Mouse (Mus musculus): ENCODE data around the gene Mrps31. TPM values are rescaled to one million over a fixed set of nuclear protein-coding genes. Genes with fewer than 3 reads are reported as not detected.

Gene Mrps31
- polyA plus RNA-seq, 1 experiment from 2014 or later, result 50.2 TPM

DNA sequence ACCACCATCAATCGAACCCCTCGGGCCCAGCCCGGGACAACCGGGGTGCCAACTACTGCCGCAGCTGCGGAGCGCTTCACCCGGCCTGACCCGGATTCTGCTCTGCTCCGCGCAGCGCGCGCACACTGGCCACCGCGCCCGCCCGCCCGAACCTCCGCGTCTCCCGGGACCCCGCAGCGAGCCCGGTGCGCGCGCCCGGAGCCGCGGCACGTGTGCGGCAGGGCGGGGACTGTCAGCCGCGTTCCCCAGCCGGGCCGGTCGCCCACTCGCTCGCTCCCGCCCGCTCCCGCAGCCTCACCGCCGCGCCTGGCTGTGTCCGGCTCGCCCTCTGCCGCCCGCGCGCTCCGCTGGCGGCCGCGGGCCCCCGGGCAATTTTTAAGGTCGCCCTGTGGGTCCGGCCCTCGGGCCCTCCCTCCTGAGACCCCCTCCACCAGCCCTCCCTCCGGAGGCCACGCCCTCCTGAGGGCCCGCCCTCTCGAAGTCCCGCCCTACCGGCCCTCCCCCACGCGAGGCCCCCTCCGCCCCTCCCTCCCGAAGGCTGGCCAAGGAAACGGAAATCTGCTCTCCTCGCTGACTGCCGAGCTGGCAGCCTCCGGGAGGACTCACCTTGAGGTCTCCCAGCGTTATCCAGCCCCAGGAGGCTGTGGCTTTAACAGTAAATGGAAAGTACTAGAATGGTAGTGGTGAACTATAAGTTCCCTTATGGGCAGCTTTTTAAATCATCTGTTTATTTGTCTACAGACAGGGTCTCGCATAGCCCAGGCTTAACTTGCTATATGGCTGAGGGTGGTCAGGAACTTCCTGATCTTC lies 12.8 kb upstream of the Mrps31 start, which contains the start of gene Slc25a15:
Gene Slc25a15 (minus strand): TSS at position 456 of the 810 bp plus-strand sequence.
- Histone ChIP-seq H3K9ac (peak within 1 kb of the TSS; percentile 69), H3K27me3 (replicated peaks) (no peaks in the 10 kb centered on the region), H3K4me3 (replicated peaks) (peak within 1 kb of the TSS; percentile 86), H3K9me3 (no peaks in the 10 kb centered on the region), H3K4me2 (peak within 1 kb of the TSS; percentile 80), H3K4me1 (0 out of 2 replicates have a peak, but pooled peaks cover 6% of the 10 kb centered on the region), H3K27ac (peak within 1 kb of the TSS; percentile 90), H3K36me3 (no peaks in the 10 kb centered on the region)
- under 1% methylated on average over 61 of the region's 77 CpGs for WGBS
- ATAC-seq (ENCODE audit: insufficient read depth, low FRiP score, low read depth), result peak; percentile 92

DNA sequence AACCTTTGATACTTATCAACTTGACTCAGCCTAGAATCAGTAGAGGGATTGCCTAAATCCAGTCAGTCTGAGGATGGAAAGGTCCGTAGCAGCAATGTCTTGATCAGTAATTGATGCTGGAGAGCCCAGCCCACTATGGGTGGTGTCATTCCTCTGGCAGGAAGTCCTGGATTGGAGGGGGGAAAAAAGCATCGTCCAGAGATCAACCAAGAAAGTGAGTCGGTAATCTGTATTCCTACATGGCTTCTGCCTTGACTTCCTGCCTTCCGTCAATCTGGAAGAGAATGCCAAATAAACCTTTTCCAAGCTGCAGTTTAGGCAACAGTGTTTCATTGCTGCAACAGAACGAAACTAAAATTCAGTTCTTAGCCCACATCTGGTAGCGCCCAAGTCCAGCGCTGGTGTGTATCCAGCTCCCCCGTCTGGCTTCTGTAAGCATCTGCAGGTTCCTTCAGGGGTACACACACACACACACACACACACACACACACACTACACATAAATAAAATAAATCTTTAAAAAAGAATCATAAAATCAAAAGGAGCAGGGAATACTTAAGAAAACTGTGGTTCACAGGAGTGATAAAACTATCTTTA lies 11.8 kb upstream of the Mrps31 start:
- Histone ChIP-seq H3K9ac (no peak overlapping the region), H3K36me3 (no peaks in the 10 kb centered on the region), H3K4me1 (0 out of 2 replicates have a peak, but pooled peaks cover 6% of the 10 kb centered on the region), H3K4me3 (replicated peaks) (peak overlapping the region; percentile 86), H3K9me3 (no peaks in the 10 kb centered on the region), H3K27ac (peak overlapping the region; percentile 90), H3K4me2 (peak overlapping the region; percentile 80), H3K27me3 (replicated peaks) (no peaks in the 10 kb centered on the region)
- ATAC-seq (ENCODE audit: insufficient read depth, low FRiP score, low read depth), result no peak
- WGBS, result 79% methylated on average over 8 of the region's 8 CpGs

DNA sequence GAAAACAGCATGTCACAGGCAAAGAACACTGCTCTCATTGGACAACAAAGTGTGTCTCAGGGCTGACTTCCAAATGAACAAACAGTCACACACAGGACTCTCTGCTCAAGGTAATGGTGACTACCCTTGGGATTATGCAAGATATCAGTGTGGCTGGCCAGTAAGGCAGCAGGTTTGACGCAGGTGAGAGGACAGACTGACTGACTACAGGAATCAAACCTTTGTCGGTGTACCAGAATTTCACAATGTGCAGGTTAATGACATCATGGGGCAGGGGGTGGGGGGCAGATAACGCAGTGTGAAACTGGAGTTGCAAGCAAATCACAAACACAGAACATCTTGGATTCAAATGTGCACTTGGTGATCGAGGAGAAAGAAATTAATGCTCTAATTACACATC lies 10.6 kb upstream of the Mrps31 start:
- Histone ChIP-seq H3K4me1 (0 out of 2 replicates have a peak, but pooled peaks cover 6% of the 10 kb centered on the region), H3K27ac (no peak overlapping the region), H3K27me3 (replicated peaks) (no peaks in the 10 kb centered on the region), H3K9me3 (no peaks in the 10 kb centered on the region), H3K36me3 (no peaks in the 10 kb centered on the region), H3K9ac (no peak overlapping the region), H3K4me2 (no peak overlapping the region), H3K4me3 (replicated peaks) (no peak overlapping the region)
- WGBS, result 88% methylated on average over 4 of the region's 4 CpGs
- ATAC-seq (ENCODE audit: insufficient read depth, low FRiP score, low read depth), result no peak

DNA sequence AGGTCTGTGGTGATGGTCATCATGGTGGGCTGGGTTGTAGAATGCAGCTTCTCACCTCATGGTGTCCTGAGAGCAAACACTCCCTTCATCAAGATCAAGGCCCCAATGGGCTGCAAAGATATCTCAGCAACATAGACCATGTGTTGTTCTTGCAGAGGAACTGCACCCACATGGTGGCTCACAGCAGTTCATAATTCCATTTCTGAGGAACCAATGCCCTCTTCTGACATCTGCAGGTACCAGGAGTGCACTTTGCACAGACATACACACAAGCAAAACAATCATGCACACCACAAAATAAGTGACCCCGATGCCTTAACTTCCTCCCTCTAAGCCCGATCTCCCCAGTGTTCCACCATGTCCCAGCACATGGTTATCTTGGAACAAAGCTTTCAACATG lies 7.9 kb upstream of the Mrps31 start:
- Histone ChIP-seq H3K36me3 (no peaks in the 10 kb centered on the region), H3K27me3 (replicated peaks) (no peaks in the 10 kb centered on the region), H3K27ac (no peak overlapping the region), H3K9ac (no peak overlapping the region), H3K4me2 (no peak overlapping the region), H3K4me1 (0 out of 2 replicates have a peak, but pooled peaks cover 6% of the 10 kb centered on the region), H3K4me3 (replicated peaks) (no peak overlapping the region), H3K9me3 (no peaks in the 10 kb centered on the region)
- ATAC-seq (ENCODE audit: insufficient read depth, low FRiP score, low read depth), result no peak
- WGBS, result 83% methylated on average over 2 of the region's 2 CpGs

DNA sequence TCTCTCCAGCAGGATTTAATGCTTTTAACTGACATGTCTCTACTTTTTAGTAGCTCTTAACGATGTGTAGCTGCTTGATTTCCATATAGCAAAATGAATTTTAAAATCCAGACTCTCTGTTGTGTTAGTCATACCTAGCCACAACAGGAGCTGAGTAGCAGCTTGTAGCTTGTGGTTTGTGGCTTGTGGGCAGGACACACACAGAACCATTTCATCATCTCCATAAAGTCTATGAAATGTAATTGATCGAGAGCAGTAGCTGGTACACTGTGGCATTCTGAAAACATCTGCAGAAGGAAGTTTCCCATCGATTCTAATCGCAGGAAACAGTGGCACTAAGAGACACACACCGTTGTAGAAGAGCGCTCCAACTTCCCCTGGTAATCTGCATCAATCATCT lies 5.4 kb upstream of the Mrps31 start:
- Histone ChIP-seq H3K4me3 (replicated peaks) (no peak overlapping the region), H3K4me2 (no peak overlapping the region), H3K9ac (no peak overlapping the region), H3K27me3 (replicated peaks) (no peaks in the 10 kb centered on the region), H3K27ac (no peak overlapping the region), H3K9me3 (no peaks in the 10 kb centered on the region), H3K36me3 (no peaks in the 10 kb centered on the region), H3K4me1 (no peaks in the 10 kb centered on the region)
- no peak for ATAC-seq (ENCODE audit: insufficient read depth, low FRiP score, low read depth)
- WGBS, result 60% methylated on average over 6 of the region's 6 CpGs

DNA sequence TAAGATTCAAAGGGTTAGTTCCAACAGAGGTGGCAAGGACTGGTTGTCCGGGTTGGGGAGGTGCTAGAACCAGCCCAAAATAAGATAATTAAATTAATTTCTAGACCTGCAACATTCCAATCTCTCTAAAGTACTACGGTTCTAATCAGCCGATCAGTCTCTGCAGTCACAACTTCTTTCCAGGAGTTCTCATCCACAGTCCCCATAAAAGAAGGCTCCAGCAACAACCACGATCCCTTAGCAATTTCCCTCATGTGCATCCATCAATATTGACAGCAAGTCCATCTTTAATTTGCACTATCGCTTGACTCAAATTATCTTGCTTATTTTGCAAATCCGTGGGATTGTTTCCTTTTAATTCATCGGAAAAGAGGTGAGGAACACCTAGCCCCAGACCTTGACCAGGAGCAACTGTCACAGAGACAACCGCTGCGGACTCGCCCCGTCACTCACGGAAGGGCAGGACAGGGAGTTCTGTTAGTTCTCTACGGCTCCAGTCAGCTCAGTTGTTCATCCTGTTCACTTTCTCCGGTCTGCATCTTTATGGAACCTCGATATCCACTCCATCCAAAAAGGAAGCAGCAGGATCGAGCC lies 376 bp upstream of the Mrps31 start:
- H3K4me2 ChIP-seq, result peak overlapping the region; percentile 67
- no peaks in the 10 kb centered on the region for H3K9me3 ChIP-seq
- peak overlapping the region; percentile 55; the same call in 1 of the 2 replicates for H3K27ac ChIP-seq
- H3K27me3 ChIP-seq (replicated peaks), result no peaks in the 10 kb centered on the region
- H3K4me1 ChIP-seq, result 0 out of 2 replicates have a peak, but pooled peaks cover 6% of the 10 kb centered on the region
- 0 out of 2 replicates have a peak overlapping the region, but pooled peaks have one; percentile 48 for H3K9ac ChIP-seq
- no peak for ATAC-seq (ENCODE audit: insufficient read depth, low FRiP score, low read depth)
- WGBS, result 16% methylated on average over 16 of the region's 16 CpGs
- H3K36me3 ChIP-seq, result 0 out of 2 replicates have a peak, but pooled peaks cover 3% of the 10 kb centered on the region
- peak overlapping the region; percentile 75 for H3K4me3 ChIP-seq (replicated peaks)

DNA sequence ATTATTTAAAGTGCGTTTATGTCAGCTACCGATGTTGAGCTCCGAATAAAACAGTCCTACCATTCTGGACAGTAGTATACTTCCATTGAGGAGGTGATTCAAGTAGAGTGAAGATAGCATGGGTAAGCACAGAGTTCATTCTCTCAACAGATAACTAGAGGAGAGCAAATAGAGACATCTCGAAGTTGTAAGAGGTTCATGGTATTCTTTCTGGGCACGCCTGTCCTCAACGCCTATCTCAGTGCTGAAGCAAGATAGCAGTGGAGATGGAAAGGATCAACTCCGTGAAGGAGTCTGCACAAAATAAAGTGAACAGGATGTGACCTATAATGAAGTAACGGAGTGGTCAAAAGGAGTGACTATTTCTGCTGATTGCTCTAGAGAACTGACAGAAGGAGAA lies 810 bp downstream of the Mrps31 start:
- peak overlapping the region; percentile 72 for H3K9ac ChIP-seq
- 19% methylated on average over 8 of the region's 8 CpGs for WGBS
- peak overlapping the region; percentile 75; the same call in 1 of the 2 replicates for H3K27ac ChIP-seq
- H3K4me3 ChIP-seq (replicated peaks), result peak overlapping the region; percentile 75
- peak overlapping the region; percentile 67 for H3K4me2 ChIP-seq
- 0 out of 2 replicates have a peak, but pooled peaks cover 4% of the 10 kb centered on the region for H3K36me3 ChIP-seq
- no peaks in the 10 kb centered on the region for H3K27me3 ChIP-seq (replicated peaks)
- 0 out of 2 replicates have a peak, but pooled peaks cover 6% of the 10 kb centered on the region for H3K4me1 ChIP-seq
- no peaks in the 10 kb centered on the region for H3K9me3 ChIP-seq
- no peak for ATAC-seq (ENCODE audit: insufficient read depth, low FRiP score, low read depth)

Other genes starting within 250 kb of the Mrps31 start
- 4.7 and 5.5 TPM in 2 replicates for gene Nek3, start 244.9 kb upstream of the Mrps31 start, polyA plus RNA-seq (2015; fragmentation: Nextera tagmentation; extraction: Ambion mirVana)
- gene Ckap2, start 225.5 kb upstream of the Mrps31 start, polyA plus RNA-seq (2015; fragmentation: Nextera tagmentation; extraction: Ambion mirVana), result 42.1 and 50.1 TPM in 2 replicates
- gene Vps36, start 218.6 kb upstream of the Mrps31 start, polyA plus RNA-seq (2015; fragmentation: Nextera tagmentation; extraction: Ambion mirVana), result 41.9 and 44.0 TPM in 2 replicates
- gene Thsd1, start 184.0 kb upstream of the Mrps31 start, polyA plus RNA-seq (2015; fragmentation: Nextera tagmentation; extraction: Ambion mirVana), result 9.5 and 10.4 TPM in 2 replicates
- not detected in 2 replicates for gene Tpte, start 127.9 kb upstream of the Mrps31 start, polyA plus RNA-seq (2015; fragmentation: Nextera tagmentation; extraction: Ambion mirVana)
- 34.2 and 40.7 TPM in 2 replicates for gene Slc25a15, start 12.8 kb upstream of the Mrps31 start, polyA plus RNA-seq (2015; fragmentation: Nextera tagmentation; extraction: Ambion mirVana)

Measured in stomach, embryonic 15.5 days (tissue).